Mouse (Mus musculus) midbrain, embryonic 13.5 days (tissue): Measurements from ENCODE around the gene Srrm1. TPM values are rescaled to one million over a fixed set of nuclear protein-coding genes. Genes with fewer than 3 reads are reported as not detected.

Experiments used
- ATAC-seq: fragments of 200-750 bp; cut with Nextera tagmentation; 2 replicates; pipeline ENCODE4 v1.8.0; 2017; ENCODE audit warnings: mild to moderate bottlenecking, moderate TSS enrichment, moderate library complexity
- H3K27ac ChIP-seq: fragments of 300-500 bp; sonication (generic); 2 replicates; pipeline ENCODE4 v1.5.1; 2015; ENCODE audit warnings: inconsistent platforms, mild to moderate bottlenecking, moderate library complexity
- H3K27me3 ChIP-seq: fragments of 300-500 bp; sonication (generic); 2 replicates; pipeline ENCODE4 v1.6.1; 2015; ENCODE audit warnings: mild to moderate bottlenecking, inconsistent platforms
- H3K36me3 ChIP-seq: fragments of 300-500 bp; sonication (generic); 2 replicates; pipeline ENCODE4 v1.6.1; 2015; ENCODE audit warnings: mild to moderate bottlenecking, inconsistent platforms
- H3K4me1 ChIP-seq: fragments of 300-500 bp; sonication (generic); replicated peaks from 2 replicates; pipeline ENCODE4 v1.6.1; 2015; ENCODE audit warnings: inconsistent platforms
- H3K4me2 ChIP-seq: fragments of 300-500 bp; sonication (generic); replicated peaks from 2 replicates; pipeline ENCODE4 v1.6.1; 2015; ENCODE audit warnings: moderate library complexity, mild to moderate bottlenecking, inconsistent platforms
- H3K4me3 ChIP-seq: fragments of 300-500 bp; sonication (generic); replicated peaks from 2 replicates; pipeline ENCODE4 v1.5.1; 2015; ENCODE audit warnings: mild to moderate bottlenecking, inconsistent platforms
- H3K9ac ChIP-seq: fragments of 300-500 bp; sonication (generic); replicated peaks from 2 replicates; pipeline ENCODE4 v1.6.1; 2015; ENCODE audit warnings: mild to moderate bottlenecking, inconsistent platforms
- H3K9me3 ChIP-seq: fragments of 300-500 bp; sonication (generic); 2 replicates; pipeline ENCODE4 v1.6.1; 2016; ENCODE audit warnings: mild to moderate bottlenecking, inconsistent platforms
- WGBS: fragments of 180-500 bp; shearing (Covaris S2); methylation state at CpG from one replicate; pipeline ENCODE4 v1.1.7; 2015; 5-methylcytosine and 5-hydroxymethylcytosine counted together
- polyA plus RNA-seq: library from polyadenylated mRNA; unstranded; fragments of >200 nt; fragmentation: Nextera tagmentation; extraction: Ambion mirVana; gene quantifications from 2 replicates; pipeline ENCODE4 v1.2.1, GENCODE M21; 2015

Gene Srrm1
- polyA plus RNA-seq, 1 experiment from 2014 or later = 211 TPM

DNA sequence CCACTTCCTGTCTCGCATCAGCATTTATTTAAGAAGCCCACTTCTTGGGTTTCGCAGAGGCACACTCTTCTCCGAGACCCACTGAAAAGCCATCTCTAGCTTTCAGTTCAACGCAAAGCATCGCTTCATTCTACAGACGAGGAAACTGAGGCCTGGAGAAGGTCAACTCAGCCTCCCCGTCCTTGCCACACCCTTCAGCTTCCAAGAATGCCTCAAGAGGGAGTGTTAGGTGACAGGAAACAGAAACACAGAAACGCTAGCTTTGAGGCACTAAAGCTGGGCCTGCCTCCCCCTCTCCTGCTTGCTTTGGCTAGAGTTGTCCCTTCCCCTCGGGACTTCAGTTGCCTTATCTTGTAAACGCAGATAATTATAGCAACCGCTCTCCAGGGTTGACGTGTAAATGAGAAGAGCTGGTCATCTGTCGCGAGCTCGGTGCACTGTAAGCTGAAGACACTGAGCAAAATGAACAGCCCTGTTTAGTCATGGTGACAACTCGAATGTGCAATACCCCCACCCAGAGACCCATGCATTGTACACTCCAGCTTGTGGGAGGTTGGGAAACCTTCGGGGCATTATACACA is 39.9 kb downstream of the Srrm1 start:
- Histone ChIP-seq H3K4me1 (0 out of 2 replicates have a peak, but pooled peaks cover 3% of the 10 kb centered on the region), H3K9me3 (no peaks in the 10 kb centered on the region), H3K27me3 (no peaks in the 10 kb centered on the region), H3K4me2 (no peak overlapping the region), H3K36me3 (peaks cover 32% of the 10 kb centered on the region), H3K27ac (no peak overlapping the region), H3K4me3 (no peak overlapping the region), H3K9ac (no peak overlapping the region)
- WGBS = 70% methylated on average over 17 of the region's 17 CpGs
- ATAC-seq = no peak

- H3K4me1 ChIP-seq = 0 out of 2 replicates have a peak, but pooled peaks cover 3% of the 10 kb centered on the region
- ATAC-seq = no peak
- H3K27ac ChIP-seq = no peak overlapping the region
- WGBS = 54% methylated on average over 4 of the region's 4 CpGs
- no peak overlapping the region for H3K9ac ChIP-seq
- no peaks in the 10 kb centered on the region for H3K9me3 ChIP-seq
- no peak overlapping the region for H3K4me3 ChIP-seq
- no peaks in the 10 kb centered on the region for H3K27me3 ChIP-seq
- no peak overlapping the region for H3K4me2 ChIP-seq
- peaks cover 32% of the 10 kb centered on the region for H3K36me3 ChIP-seq
Observed at GRCm38 (mm10) chr4:135312706-135313105, 40.4 kb downstream of the Srrm1 start.

DNA sequence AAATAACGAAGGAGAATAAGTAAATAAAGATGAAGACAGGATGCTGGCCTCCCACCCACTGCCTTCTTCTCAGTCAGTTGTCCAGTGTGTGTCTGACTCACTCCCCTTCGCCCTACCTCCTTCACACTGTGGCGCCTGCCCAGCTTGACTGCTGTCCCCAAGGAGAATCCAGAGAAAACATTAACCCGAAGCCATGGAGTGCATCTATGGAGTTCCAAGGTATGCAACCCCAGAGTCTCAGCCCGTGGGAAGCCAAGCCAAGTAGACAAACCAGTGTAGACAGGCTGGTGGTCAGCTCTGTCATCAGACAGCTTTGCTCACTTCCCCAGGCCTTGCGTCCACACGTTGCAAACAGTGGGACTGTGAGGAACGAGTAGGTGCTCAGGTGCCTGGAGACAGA is 42.8 kb downstream of the Srrm1 start:
- Histone ChIP-seq H3K27ac (no peak overlapping the region), H3K9ac (no peak overlapping the region), H3K27me3 (no peaks in the 10 kb centered on the region), H3K9me3 (no peaks in the 10 kb centered on the region), H3K4me2 (no peak overlapping the region), H3K4me3 (no peak overlapping the region), H3K4me1 (peaks cover 7% of the 10 kb centered on the region; the same call in 1 of the 2 replicates), H3K36me3 (peaks cover 14% of the 10 kb centered on the region)
- 89% methylated on average over 8 of the region's 8 CpGs for WGBS
- no peak for ATAC-seq

DNA sequence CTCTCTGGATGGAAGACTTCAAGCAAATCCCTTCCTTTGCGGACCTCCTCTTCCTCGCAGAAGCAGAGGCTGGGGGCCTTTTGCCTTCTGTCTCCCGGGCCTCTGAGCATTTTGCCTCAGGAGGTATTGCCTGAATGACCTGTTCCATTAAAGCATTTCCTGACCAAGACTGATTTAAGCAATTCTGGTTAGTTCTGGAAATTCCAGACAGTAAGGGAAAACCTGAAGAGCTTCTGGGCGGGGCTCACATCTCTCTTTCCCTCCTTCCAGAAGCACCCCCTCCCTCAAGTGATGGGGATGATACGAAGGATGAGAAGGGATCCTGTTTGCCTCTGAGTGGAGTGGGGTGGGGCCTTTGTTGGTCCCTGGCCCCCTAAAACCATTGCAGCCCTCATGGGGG is 43.4 kb downstream of the Srrm1 start:
- no peak overlapping the region for H3K4me3 ChIP-seq
- no peak for ATAC-seq
- H3K27me3 ChIP-seq = no peaks in the 10 kb centered on the region
- 69% methylated on average over 5 of the region's 5 CpGs for WGBS
- H3K36me3 ChIP-seq = peaks cover 7% of the 10 kb centered on the region
- peaks cover 7% of the 10 kb centered on the region; the same call in 1 of the 2 replicates for H3K4me1 ChIP-seq
- no peak overlapping the region for H3K9ac ChIP-seq
- no peak overlapping the region for H3K27ac ChIP-seq
- no peaks in the 10 kb centered on the region for H3K9me3 ChIP-seq
- H3K4me2 ChIP-seq = no peak overlapping the region

- Histone ChIP-seq H3K4me3 (no peak overlapping the region), H3K4me2 (no peak overlapping the region), H3K9me3 (no peaks in the 10 kb centered on the region), H3K9ac (no peak overlapping the region), H3K4me1 (peaks cover 7% of the 10 kb centered on the region; the same call in 1 of the 2 replicates), H3K27ac (no peak overlapping the region), H3K36me3 (0 out of 2 replicates have a peak, but pooled peaks cover 2% of the 10 kb centered on the region), H3K27me3 (no peaks in the 10 kb centered on the region)
- 70% methylated on average over 9 of the region's 9 CpGs for WGBS
- no peak for ATAC-seq
Observed at GRCm38 (mm10) chr4:135309112-135309659, 43.9 kb downstream of the Srrm1 start.

- Histone ChIP-seq H3K27ac (no peak overlapping the region), H3K9me3 (no peaks in the 10 kb centered on the region), H3K4me2 (peak overlapping the region; percentile 23), H3K36me3 (no peaks in the 10 kb centered on the region), H3K27me3 (no peaks in the 10 kb centered on the region), H3K4me1 (peaks cover 4% of the 10 kb centered on the region; the same call in 1 of the 2 replicates), H3K4me3 (no peak overlapping the region), H3K9ac (no peak overlapping the region)
- ATAC-seq = 0 out of 2 replicates have a peak, but pooled peaks have one; percentile 45
- 37% methylated on average over 17 of the region's 17 CpGs for WGBS
Observed at GRCm38 (mm10) chr4:135306971-135307632, 46.0 kb downstream of the Srrm1 start.

DNA sequence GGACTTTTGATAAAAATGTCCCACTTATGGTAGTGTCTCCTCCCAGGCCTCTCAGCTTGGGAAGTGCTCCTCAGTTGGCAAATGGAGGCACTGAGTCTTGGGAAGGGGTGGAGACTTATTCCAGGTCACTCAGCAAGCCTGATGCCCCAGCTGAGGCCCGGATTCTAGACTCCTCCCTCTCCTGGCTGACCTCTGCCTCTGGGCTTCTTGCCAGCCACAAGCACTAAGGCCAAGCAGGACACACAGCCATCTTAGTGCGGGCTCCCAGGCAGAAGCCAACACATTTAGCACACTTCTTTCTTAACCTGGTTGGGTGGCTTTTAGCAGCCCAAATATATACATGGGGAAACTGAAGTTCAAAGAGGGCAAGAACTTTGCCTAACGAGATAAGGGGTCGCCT is 46.6 kb downstream of the Srrm1 start:
- Histone ChIP-seq H3K4me3 (no peak overlapping the region), H3K27me3 (no peaks in the 10 kb centered on the region), H3K4me2 (no peak overlapping the region), H3K4me1 (peaks cover 4% of the 10 kb centered on the region; the same call in 1 of the 2 replicates), H3K36me3 (no peaks in the 10 kb centered on the region), H3K27ac (no peak overlapping the region), H3K9ac (no peak overlapping the region), H3K9me3 (no peaks in the 10 kb centered on the region)
- ATAC-seq = no peak
- 65% methylated on average over 4 of the region's 4 CpGs for WGBS

DNA sequence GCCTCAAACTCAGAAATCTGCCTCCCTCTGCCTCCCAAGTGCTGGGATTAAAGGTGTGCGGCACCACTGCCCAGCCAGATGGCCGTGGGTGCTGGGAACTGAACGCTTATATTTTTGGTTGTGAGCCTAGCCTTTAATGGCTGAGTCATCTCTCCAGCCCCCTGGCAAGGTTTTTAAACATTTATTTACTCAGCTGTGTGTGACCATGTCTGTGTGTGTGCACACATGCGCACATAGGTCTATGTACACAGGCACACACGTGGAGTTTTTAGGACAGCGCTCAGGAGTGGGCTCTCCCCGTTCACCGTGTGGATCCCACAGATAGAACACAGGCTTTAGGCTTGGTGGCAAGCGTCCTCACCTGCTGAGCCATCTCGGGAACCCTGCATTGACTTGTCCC is 50.9 kb downstream of the Srrm1 start:
- H3K4me2 ChIP-seq = no peak overlapping the region
- no peaks in the 10 kb centered on the region for H3K27me3 ChIP-seq
- H3K36me3 ChIP-seq = no peaks in the 10 kb centered on the region
- ATAC-seq = no peak
- no peaks in the 10 kb centered on the region for H3K9me3 ChIP-seq
- H3K9ac ChIP-seq = no peak overlapping the region
- H3K4me3 ChIP-seq = no peak overlapping the region
- peaks cover 9% of the 10 kb centered on the region; the same call in 1 of the 2 replicates for H3K4me1 ChIP-seq
- 89% methylated on average over 10 of the region's 10 CpGs for WGBS
- H3K27ac ChIP-seq = no peak overlapping the region

GRCm38 (mm10) chr4:135301166-135301565 is 52.0 kb downstream of the Srrm1 start:
- H3K9ac ChIP-seq = no peak overlapping the region
- H3K27ac ChIP-seq = no peak overlapping the region
- no peaks in the 10 kb centered on the region for H3K27me3 ChIP-seq
- H3K4me3 ChIP-seq = no peak overlapping the region
- 71% methylated on average over 3 of the region's 3 CpGs for WGBS
- H3K4me1 ChIP-seq = peaks cover 6% of the 10 kb centered on the region; the same call in 1 of the 2 replicates
- H3K36me3 ChIP-seq = no peaks in the 10 kb centered on the region
- H3K9me3 ChIP-seq = no peaks in the 10 kb centered on the region
- H3K4me2 ChIP-seq = no peak overlapping the region
- no peak for ATAC-seq

- Histone ChIP-seq H3K27ac (no peak overlapping the region), H3K9me3 (no peaks in the 10 kb centered on the region), H3K36me3 (no peaks in the 10 kb centered on the region), H3K9ac (no peak overlapping the region), H3K4me2 (no peak overlapping the region), H3K4me1 (peaks cover 6% of the 10 kb centered on the region; the same call in 1 of the 2 replicates), H3K27me3 (no peaks in the 10 kb centered on the region), H3K4me3 (no peak overlapping the region)
- whole genome bisulfite sequencing = 91% methylated on average over 26 of the region's 26 CpGs
- no peak for ATAC-seq
Observed at GRCm38 (mm10) chr4:135300248-135301041, 52.7 kb downstream of the Srrm1 start.

DNA sequence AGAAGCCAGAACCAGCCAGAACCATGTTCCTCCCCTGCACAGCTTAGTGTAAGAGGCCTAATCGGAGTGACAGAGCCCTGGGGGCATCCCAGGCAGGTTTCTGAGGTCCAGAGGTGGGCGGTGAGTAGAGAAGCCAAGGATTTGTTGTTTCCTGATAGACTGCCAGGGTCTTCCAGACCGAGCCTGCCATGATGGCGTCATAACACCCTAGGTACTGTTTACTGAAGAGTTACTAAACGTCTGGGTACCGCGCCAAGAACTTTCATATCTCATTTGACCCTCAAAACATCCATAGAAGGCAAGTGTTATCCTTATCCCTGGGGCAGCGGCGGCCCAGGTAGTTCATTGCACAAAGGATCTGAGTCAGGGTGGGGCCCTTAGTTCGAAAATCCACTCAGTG is 54.4 kb downstream of the Srrm1 start:
- H3K9ac ChIP-seq = no peak overlapping the region
- no peak overlapping the region for H3K4me3 ChIP-seq
- no peaks in the 10 kb centered on the region for H3K9me3 ChIP-seq
- 94% methylated on average over 10 of the region's 10 CpGs for WGBS
- no peak overlapping the region for H3K4me2 ChIP-seq
- H3K27me3 ChIP-seq = no peaks in the 10 kb centered on the region
- ATAC-seq = no peak
- peaks cover 6% of the 10 kb centered on the region; the same call in 1 of the 2 replicates for H3K4me1 ChIP-seq
- H3K36me3 ChIP-seq = no peaks in the 10 kb centered on the region
- H3K27ac ChIP-seq = no peak overlapping the region
